Mouse (Mus musculus) splenic B cell, adult 2 months (primary cell): ENCODE measurements at regions not wholly inside any gene's neighbourhood (a gene's known extent, or its start where the extent isn't known, plus 50 kb on each side); places are given as distances from the start of the nearest gene placed in this dataset.

Source experiments
- DNase-seq: peaks from one replicate; pipeline ENCODE4 v3.0.0-alpha.2; 2011; ENCODE audit warnings: low read depth, low spot score
- H3K27me3 ChIP-seq: 2 replicates; pipeline ENCODE4 v1.6.1; 2012; ENCODE audit warnings: mild to moderate bottlenecking, low read length, moderate library complexity, mixed read lengths; ENCODE audit not compliant: control insufficient read depth, poor library complexity, insufficient read depth, severe bottlenecking
- H3K36me3 ChIP-seq: 2 replicates; pipeline ENCODE4 v1.6.1; 2012; ENCODE audit warnings: mild to moderate bottlenecking, low read length, moderate library complexity, mixed read lengths; ENCODE audit not compliant: control insufficient read depth, poor library complexity, insufficient read depth, severe bottlenecking

DNA sequence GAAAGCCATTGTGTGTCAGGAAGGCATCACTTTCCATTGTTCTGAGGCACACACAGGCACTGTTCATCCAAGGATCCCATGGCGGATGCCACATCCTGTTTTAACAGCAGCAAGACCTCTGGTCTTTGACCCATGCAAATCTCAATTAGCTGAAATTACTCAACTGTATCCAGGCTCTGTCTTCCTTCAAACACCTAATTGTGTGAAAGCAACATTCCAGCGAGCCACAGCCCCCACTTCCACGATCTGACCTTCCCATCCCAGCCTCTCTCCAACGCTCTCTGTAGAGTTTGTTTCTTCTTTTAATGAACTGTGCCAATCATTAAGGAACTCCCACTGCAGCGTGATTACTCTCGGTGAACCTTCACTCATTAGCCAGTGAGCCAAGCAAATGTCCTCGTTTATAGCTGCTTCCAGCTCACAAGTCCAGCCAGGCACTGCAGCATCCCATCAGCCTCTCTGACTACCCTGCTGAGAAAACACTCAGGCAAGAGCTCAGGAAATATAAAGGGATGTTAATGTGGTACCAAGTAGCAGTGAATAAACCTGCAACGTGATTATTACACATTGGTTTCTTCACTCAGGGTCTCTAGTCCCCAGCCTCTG, 136.7 kb downstream of the Hs3st3b1 start:
- no peak for DNase-seq
- Histone ChIP-seq H3K36me3 (no peaks in the 10 kb centered on the region), H3K27me3 (no peaks in the 10 kb centered on the region)

DNA sequence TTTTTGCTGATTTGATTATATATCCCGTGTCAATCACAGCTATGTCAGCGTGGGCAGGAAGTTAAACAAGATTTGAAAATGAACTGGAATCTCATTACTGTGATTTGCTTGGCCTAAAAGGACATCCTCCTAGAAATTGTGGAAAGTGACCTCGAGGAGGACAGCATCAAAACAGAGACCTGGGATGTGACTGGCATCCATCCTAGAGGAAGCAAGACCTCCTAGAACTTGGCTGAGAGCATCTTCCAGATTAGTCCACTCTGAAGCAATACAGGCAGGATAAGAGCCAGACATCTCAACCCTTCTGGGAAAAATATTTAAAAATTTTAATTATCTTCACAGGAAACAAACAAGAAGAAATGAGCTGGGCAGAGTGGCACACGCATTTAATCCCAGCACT, 136.1 kb downstream of the Hs3st3b1 start:
- Histone ChIP-seq H3K27me3 (no peaks in the 10 kb centered on the region), H3K36me3 (no peaks in the 10 kb centered on the region)

DNA sequence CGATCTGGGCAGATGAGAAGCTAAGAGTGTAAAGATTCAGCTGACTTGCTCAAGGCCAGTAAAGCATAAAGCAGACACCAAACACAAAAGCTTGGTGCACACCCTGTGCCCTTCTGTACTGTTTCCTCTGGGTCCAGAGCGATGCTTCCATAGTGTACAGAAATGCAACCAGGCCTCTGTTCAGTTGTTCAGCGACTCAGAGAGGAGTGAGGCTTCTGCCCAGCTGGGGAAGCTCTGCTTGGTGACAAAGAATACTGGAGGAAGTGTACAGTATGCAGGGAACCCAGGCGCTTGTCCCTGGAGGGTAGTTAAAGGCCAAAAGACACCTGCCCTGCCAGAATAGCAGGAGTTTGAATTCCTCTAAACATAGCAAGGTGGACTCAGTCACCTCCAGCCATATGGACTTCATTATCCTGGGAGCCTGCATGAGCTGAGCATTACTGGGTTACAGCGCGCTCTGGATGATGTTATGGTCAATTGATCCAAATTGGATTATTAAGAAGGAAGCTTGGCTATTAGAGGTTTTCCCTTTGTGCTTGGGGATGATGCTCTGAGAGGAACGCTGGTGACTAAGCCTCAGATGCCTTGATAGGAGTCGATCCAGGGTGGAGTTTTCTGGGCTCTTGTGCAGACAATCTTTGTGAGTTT, 132.5 kb downstream of the Hs3st3b1 start:
- Histone ChIP-seq H3K36me3 (no peaks in the 10 kb centered on the region), H3K27me3 (no peaks in the 10 kb centered on the region)
- DNase-seq = no peak

More for the DNA sequence above, 136.1 kb downstream of the Hs3st3b1 start:
- no peak for DNase-seq

DNA sequence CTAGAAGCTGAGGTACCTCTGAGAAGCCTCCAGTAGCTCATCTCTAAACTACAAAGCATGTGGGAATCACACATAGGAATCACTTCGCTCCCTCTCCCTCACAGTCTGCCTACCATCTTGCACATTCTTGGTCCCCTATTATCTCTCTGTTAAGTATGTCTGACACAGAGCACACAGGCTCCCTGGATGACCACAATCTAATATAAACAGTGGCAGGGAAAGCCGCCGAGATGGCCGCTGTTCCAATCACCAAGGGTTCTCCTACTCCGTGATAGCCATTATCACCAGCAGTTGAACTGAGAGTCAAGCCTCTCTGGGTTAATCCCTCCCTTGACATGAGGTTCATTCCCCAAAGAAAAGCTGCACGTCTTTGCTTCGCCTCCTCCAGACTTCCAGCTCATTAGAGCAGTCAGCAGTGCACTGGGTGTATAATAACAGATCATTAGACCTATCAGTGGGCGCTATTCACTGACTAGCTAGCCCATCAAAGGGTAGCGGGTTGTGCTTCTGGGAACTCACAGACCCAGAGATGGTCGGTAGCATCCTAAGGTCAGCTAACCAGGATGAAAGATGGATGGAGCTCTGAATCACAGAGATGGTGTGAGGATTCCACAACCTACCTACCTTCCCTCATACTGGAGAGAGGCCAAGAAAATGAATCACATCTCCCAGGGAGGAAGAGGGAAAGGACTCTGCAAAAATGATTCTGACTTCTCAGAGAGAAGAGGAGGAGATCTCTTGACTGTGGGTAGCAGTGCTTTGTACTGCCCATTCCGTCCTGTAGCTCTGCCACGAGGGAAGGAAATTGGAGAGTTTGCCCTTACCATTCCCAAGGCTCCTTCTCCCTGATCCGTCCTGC, 130.9 kb downstream of the Hs3st3b1 start:
- H3K36me3 ChIP-seq = no peaks in the 10 kb centered on the region
- H3K27me3 ChIP-seq = no peaks in the 10 kb centered on the region
- no peak for DNase-seq

GRCm38 (mm10) chr11:63793732-63794503, 128.2 kb downstream of the Hs3st3b1 start:
- Histone ChIP-seq H3K36me3 (no peaks in the 10 kb centered on the region), H3K27me3 (no peaks in the 10 kb centered on the region)
- no peak for DNase-seq

DNA sequence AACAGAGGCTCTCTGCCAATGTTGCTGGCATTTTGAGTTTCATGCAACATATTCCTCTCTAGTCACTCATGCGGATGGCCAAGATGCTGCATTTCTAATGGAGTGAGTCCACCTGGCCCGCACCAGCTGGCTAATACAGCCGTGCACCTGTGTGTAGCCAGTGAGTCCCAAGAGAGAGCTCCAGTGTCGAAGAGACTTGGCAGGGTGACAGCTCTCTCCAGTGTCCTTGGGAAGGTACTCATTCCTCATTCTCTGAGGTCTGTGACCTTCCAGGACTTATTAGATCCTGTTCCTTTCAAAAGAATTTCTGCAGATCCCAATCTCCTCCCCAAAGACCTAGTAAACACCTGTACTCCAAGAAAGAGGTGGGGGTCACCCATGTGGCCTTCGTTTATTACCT, 109.9 kb downstream of the Hs3st3b1 start:
- Histone ChIP-seq H3K36me3 (no peaks in the 10 kb centered on the region), H3K27me3 (no peaks in the 10 kb centered on the region)
- no peak for DNase-seq

- DNase-seq = no peak
- no peaks in the 10 kb centered on the region for H3K36me3 ChIP-seq
- H3K27me3 ChIP-seq = no peaks in the 10 kb centered on the region
These were observed 99.2 kb downstream of the Hs3st3b1 start for GRCm38 (mm10) chr11:63822847-63823246.

GRCm38 (mm10) chr11:63827271-63827762, 94.8 kb downstream of the Hs3st3b1 start:
- DNase-seq = no peak
- Histone ChIP-seq H3K36me3 (no peaks in the 10 kb centered on the region), H3K27me3 (no peaks in the 10 kb centered on the region)

- DNase-seq = no peak
- Histone ChIP-seq H3K27me3 (no peaks in the 10 kb centered on the region), H3K36me3 (no peaks in the 10 kb centered on the region)
These were observed 88.6 kb downstream of the Hs3st3b1 start for GRCm38 (mm10) chr11:63833480-63833879.

- Histone ChIP-seq H3K27me3 (no peaks in the 10 kb centered on the region), H3K36me3 (no peaks in the 10 kb centered on the region)
These were observed 88.0 kb downstream of the Hs3st3b1 start for GRCm38 (mm10) chr11:63834140-63834539.

DNA sequence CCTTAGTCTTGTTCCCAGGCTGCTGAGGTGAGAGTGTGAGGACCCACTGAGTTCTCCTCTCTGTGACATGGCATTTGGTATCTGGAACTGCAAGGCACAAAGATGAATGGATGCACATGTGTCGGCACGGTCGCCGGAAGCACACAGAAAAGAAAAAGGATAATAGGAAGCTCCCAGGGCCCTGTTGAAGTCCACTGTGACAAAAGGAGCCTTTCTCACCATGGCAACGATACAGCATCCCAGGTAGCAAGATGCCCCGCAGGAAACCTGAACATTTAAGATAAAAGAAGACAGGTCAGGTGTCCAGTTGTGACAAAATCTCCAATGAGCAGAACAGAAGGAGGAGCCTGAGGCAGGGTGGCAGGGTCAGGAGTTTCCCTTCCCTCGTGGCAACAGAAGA, 87.5 kb downstream of the Hs3st3b1 start:
- DNase-seq = no peak
- no peaks in the 10 kb centered on the region for H3K36me3 ChIP-seq
- no peaks in the 10 kb centered on the region for H3K27me3 ChIP-seq

More at GRCm38 (mm10) chr11:63834140-63834539, 88.0 kb downstream of the Hs3st3b1 start:
- DNase-seq = no peak
